Comparison of ENCODE assay signal across 38 mouse cellular contexts in the genomic region with DNA sequence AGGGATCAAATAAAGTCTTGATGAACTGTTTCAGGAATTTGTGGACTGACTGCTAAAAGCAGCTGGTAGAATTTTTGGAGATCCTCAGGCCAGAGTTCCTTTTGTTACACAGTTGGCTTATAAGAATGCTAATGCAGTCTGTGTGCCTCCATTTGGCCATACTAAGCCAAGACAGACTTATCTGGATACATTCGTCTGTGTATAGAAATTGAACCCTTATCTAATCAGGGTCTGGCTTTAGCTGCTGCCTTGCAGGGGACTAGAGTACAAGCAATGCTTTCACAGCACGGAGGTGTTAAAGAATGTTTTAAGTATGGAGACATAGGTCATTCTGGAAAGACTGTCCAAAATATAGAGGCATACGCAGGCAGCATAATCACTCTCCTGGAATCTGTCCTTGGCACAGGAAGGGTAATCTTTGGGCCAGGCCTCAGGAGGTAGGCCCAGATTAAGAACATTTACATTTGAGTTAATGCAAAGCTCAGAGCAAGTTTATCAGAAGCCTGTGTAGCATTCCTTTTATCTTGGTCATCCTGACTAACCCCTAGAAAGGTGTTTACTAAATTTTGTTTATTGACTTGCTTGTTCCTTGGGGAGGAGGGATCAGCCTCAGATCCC. TPM values are rescaled to one million over a fixed set of nuclear protein-coding genes. Genes with fewer than 3 reads are reported as not detected.
A peak's percentile ranks its signal among the peaks of the same experiment; 100 is the strongest.
DNase-seq lines count a peak whose midpoint lies in the region; ATAC-seq and TF ChIP-seq lines count a peak whose summit lies in the region.
"Had no signal": no experiment of that assay in that cellular context is flagged by ENCODE, and none has a peak within 500 bp of the region (broad histone marks: within the 10 kb centered on the region; RNA-seq: fewer than 3 reads in every experiment).

No protein-coding gene starts in this region.

- H3K4me2 ChIP-seq in heart, embryonic 11.5 days = no peak overlapping the region
- H3K4me2 ChIP-seq in heart, embryonic 16.5 days (ENCODE audit: low read depth, low read length) = no peak overlapping the region
- H3K4me2 ChIP-seq in hindbrain, embryonic 16.5 days (ENCODE audit: low read length) = no peak overlapping the region
- H3K4me2 ChIP-seq: embryonic facial prominence, embryonic 13.5 days; hindbrain, embryonic 13.5 days; limb, embryonic 12.5 days; liver, embryonic 12.5 days; midbrain, embryonic 13.5 days had no signal

- no peak for ATAC-seq in heart, embryonic 11.5 days (replicated peaks; ENCODE audit: insufficient number of reproducible peaks, low FRiP score, low TSS enrichment)
- peak; percentile 78 for ATAC-seq in heart, embryonic 16.5 days (replicated peaks; ENCODE audit: extremely low read depth, insufficient read depth, low FRiP score)
- ATAC-seq in hindbrain, embryonic 16.5 days = no peak
- ATAC-seq: forebrain, embryonic 16.5 days; intestine, postnatal 0 days; liver, embryonic 12.5 days; liver, postnatal 0 days; midbrain, embryonic 13.5 days had no signal

- H3K36me3 ChIP-seq in heart, embryonic 10.5 days = peaks cover 5% of the 10 kb centered on the region; the same call in 1 of the 2 replicates
- no peaks in the 10 kb centered on the region for H3K36me3 ChIP-seq in heart, embryonic 11.5 days (ENCODE audit: control insufficient read depth, insufficient read depth, low read length)
- peaks cover 3% of the 10 kb centered on the region; the same call in 1 of the 2 replicates for H3K36me3 ChIP-seq in heart, embryonic 16.5 days (ENCODE audit: control insufficient read depth, insufficient read depth)
- no peaks in the 10 kb centered on the region for H3K36me3 ChIP-seq in ES-E14 (ENCODE audit: control insufficient read depth, insufficient read depth, low read length, poor library complexity, severe bottlenecking)
- no peaks in the 10 kb centered on the region for H3K36me3 ChIP-seq in hindbrain, embryonic 16.5 days (ENCODE audit: control insufficient read depth, insufficient read depth, low read length)
- H3K36me3 ChIP-seq: embryonic facial prominence, embryonic 13.5 days; hindbrain, embryonic 13.5 days; limb, embryonic 12.5 days; liver, embryonic 12.5 days; midbrain, embryonic 13.5 days had no signal

- H3K4me3 ChIP-seq in heart, embryonic 10.5 days = no peak overlapping the region
- H3K4me3 ChIP-seq in heart, embryonic 11.5 days (ENCODE audit: low read depth, low read length) = no peak overlapping the region
- no peak overlapping the region for H3K4me3 ChIP-seq in heart, embryonic 16.5 days (ENCODE audit: low read length)
- H3K4me3 ChIP-seq in ES-E14 (ENCODE audit: insufficient read depth in 1 of 2, low read depth in 1 of 2, low read length in 2 of 2, poor library complexity in 1 of 2, severe bottlenecking in 1 of 2) = no peak overlapping the region
- H3K4me3 ChIP-seq in hindbrain, embryonic 16.5 days (ENCODE audit: low read length) = no peak overlapping the region
- H3K4me3 ChIP-seq: embryonic facial prominence, embryonic 13.5 days; erythroblast, embryonic 14.5 days; gastrocnemius, adult 2 months; hindbrain, embryonic 13.5 days; limb, embryonic 12.5 days; liver, embryonic 12.5 days; midbrain, embryonic 13.5 days had no signal

- H3K27ac ChIP-seq in heart, embryonic 10.5 days = peak overlapping the region; percentile 42; the same call in 1 of the 2 replicates
- no peak overlapping the region for H3K27ac ChIP-seq in heart, embryonic 11.5 days (ENCODE audit: low read depth, low read length)
- peak overlapping the region; percentile 49 for H3K27ac ChIP-seq in heart, embryonic 16.5 days (ENCODE audit: low read length)
- H3K27ac ChIP-seq in ES-E14 (ENCODE audit: insufficient read depth, low read depth, low read length, poor library complexity, severe bottlenecking) = peak overlapping the region; percentile 60; the same call in 1 of the 2 replicates
- H3K27ac ChIP-seq in hindbrain, embryonic 16.5 days (ENCODE audit: low read depth, low read length) = no peak overlapping the region
- H3K27ac ChIP-seq: embryonic facial prominence, embryonic 13.5 days; gastrocnemius, adult 2 months; hindbrain, embryonic 13.5 days; limb, embryonic 12.5 days; liver, embryonic 12.5 days; macrophage; midbrain, embryonic 13.5 days; stomach, postnatal 0 days had no signal

- 0 out of 2 replicates have a peak, but pooled peaks cover 5% of the 10 kb centered on the region for H3K4me1 ChIP-seq in heart, embryonic 10.5 days
- H3K4me1 ChIP-seq in heart, embryonic 11.5 days (ENCODE audit: control insufficient read depth, insufficient read depth, low read length) = no peaks in the 10 kb centered on the region
- peaks cover 4% of the 10 kb centered on the region; the same call in 1 of the 2 replicates for H3K4me1 ChIP-seq in heart, embryonic 16.5 days (ENCODE audit: control insufficient read depth, insufficient read depth, low read length)
- H3K4me1 ChIP-seq in ES-E14 (ENCODE audit: control insufficient read depth in 2 of 2, insufficient read depth in 2 of 2, low read length in 2 of 2, poor library complexity in 1 of 2) = no peaks in the 10 kb centered on the region
- H3K4me1 ChIP-seq in hindbrain, embryonic 16.5 days (ENCODE audit: control insufficient read depth, insufficient read depth, low read depth, low read length) = no peaks in the 10 kb centered on the region
- H3K4me1 ChIP-seq: embryonic facial prominence, embryonic 13.5 days; hindbrain, embryonic 13.5 days; limb, embryonic 12.5 days; liver, embryonic 12.5 days; midbrain, embryonic 13.5 days had no signal

- in situ Hi-C loops in ES-E14 (cut with MboI; ENCODE audit: low sequenced_read_pairs in 2 of 2, unreplicated experiment in 2 of 2) = no loop called here

- DNase-seq in heart, embryonic 10.5 days (ENCODE audit: low spot score) = no peak
- no peak for DNase-seq in heart, postnatal 4 days
- DNase-seq in ES-E14 (ENCODE audit: low read depth, low spot score) (no peak), ZHBTc4 (ENCODE audit: low read depth, low spot score) (peak; percentile 34)
- no peak for DNase-seq in spleen, postnatal 10 days (ENCODE audit: low spot score in 2 of 2)
- DNase-seq: adrenal gland, postnatal 25 days; cerebellum, adult 11-12 months; cerebellum, adult 9-11 months; embryo, embryonic 11 days; gastrocnemius, adult 2 months; gastrocnemius, postnatal 36 days; heart, postnatal 14 days; kidney, adult 9 months; kidney, postnatal 10 days; layer of hippocampus, postnatal 36 days; liver, postnatal 0 days; lung, postnatal 10 days; retina, postnatal 1 day; spleen, adult 18-20 months; thymus, adult 18-20 months; thymus, postnatal 25 days had no signal

- no peaks in the 10 kb centered on the region for H3K9me3 ChIP-seq in heart, embryonic 10.5 days
- peaks cover 6% of the 10 kb centered on the region for H3K9me3 ChIP-seq in heart, embryonic 11.5 days (replicated peaks; ENCODE audit: control insufficient read depth, low read length)
- H3K9me3 ChIP-seq in heart, embryonic 16.5 days (replicated peaks; ENCODE audit: control insufficient read depth, low read length) = peaks cover 13% of the 10 kb centered on the region
- peaks cover 12% of the 10 kb centered on the region for H3K9me3 ChIP-seq in ES-E14 (ENCODE audit: control insufficient read depth, insufficient read depth, low read depth, low read length)
- no peaks in the 10 kb centered on the region for H3K9me3 ChIP-seq in hindbrain, embryonic 16.5 days (ENCODE audit: control insufficient read depth, low read length)
- H3K9me3 ChIP-seq: hindbrain, embryonic 13.5 days; liver, embryonic 12.5 days had no signal

- WGBS in heart, embryonic 10.5 days = 18% methylated on average over 3 of the region's 3 CpGs
- 20% methylated on average over 3 of the region's 3 CpGs for WGBS in heart, embryonic 11.5 days (ENCODE audit: insufficient replicate concordance)
- 15% methylated on average over 3 of the region's 3 CpGs for WGBS in heart, embryonic 16.5 days
- WGBS in hindbrain, embryonic 16.5 days = 65% methylated on average over 3 of the region's 3 CpGs

- no peaks in the 10 kb centered on the region for H3K27me3 ChIP-seq in heart, embryonic 10.5 days (ENCODE audit: insufficient read depth, poor library complexity, severe bottlenecking)
- H3K27me3 ChIP-seq in heart, embryonic 11.5 days (ENCODE audit: control insufficient read depth, insufficient read depth, low read length) = no peaks in the 10 kb centered on the region
- H3K27me3 ChIP-seq in heart, embryonic 16.5 days (ENCODE audit: control insufficient read depth, insufficient read depth, low read length) = no peaks in the 10 kb centered on the region
- no peaks in the 10 kb centered on the region for H3K27me3 ChIP-seq in hindbrain, embryonic 16.5 days (replicated peaks; ENCODE audit: control insufficient read depth, insufficient read depth, low read length)
- H3K27me3 ChIP-seq: embryonic facial prominence, embryonic 13.5 days; hindbrain, embryonic 13.5 days; limb, embryonic 12.5 days; liver, embryonic 12.5 days; midbrain, embryonic 13.5 days had no signal

- no peak overlapping the region for H3K9ac ChIP-seq in heart, embryonic 11.5 days (ENCODE audit: low read depth, low read length)
- H3K9ac ChIP-seq in heart, embryonic 16.5 days (ENCODE audit: low read length) = no peak overlapping the region
- H3K9ac ChIP-seq in ES-E14 (ENCODE audit: insufficient read depth, low read depth, low read length, poor library complexity, severe bottlenecking) = no peak overlapping the region
- H3K9ac ChIP-seq in hindbrain, embryonic 16.5 days (ENCODE audit: low read depth, low read length) = no peak overlapping the region
- H3K9ac ChIP-seq: embryonic facial prominence, embryonic 13.5 days; hindbrain, embryonic 13.5 days; limb, embryonic 12.5 days; liver, embryonic 12.5 days; liver, postnatal 0 days; midbrain, embryonic 13.5 days had no signal

TF ChIP-seq in ES-E14, 5 proteins besides CTCF, POLR2A, EP300 and RAD21:
- TF ChIP-seq HCFC1 (IDR thresholded peaks at IDR 0.05; ENCODE audit: borderline replicate concordance, insufficient read depth, low read length) = no peak
- no peak for TF ChIP-seq ZC3H11A (IDR thresholded peaks at IDR 0.05; ENCODE audit: borderline replicate concordance, low read depth, low read length)
- TF ChIP-seq CHD2 (IDR thresholded peaks at IDR 0.05; ENCODE audit: low read depth, low read length) = no peak
- TF ChIP-seq MAFK (IDR thresholded peaks at IDR 0.05; ENCODE audit: insufficient read depth, low read depth, low read length) = no peak
- no peak for TF ChIP-seq ZNF384 (IDR thresholded peaks at IDR 0.05; ENCODE audit: low read depth, low read length)

RNA-seq across cellular contexts. Expression of a gene that starts 27.2 kb away (rescaled TPM):
- polyA plus RNA-seq in heart, embryonic 10.5 days (2016; fragmentation: Nextera tagmentation; extraction: Ambion mirVana) = 0.15 TPM in 1 of 2 replicates, not detected in the other
- not detected in 2 replicates for polyA plus RNA-seq in heart, embryonic 11.5 days (2014; fragmentation: Nextera tagmentation; extraction: Ambion mirVana)
- polyA plus RNA-seq in heart, embryonic 16.5 days (2015; fragmentation: Nextera tagmentation; extraction: Ambion mirVana) = not detected in 2 replicates
- not detected for total RNA-seq in heart, postnatal 4 days (2021)
- total RNA-seq in ES-E14 (2012; rRNA removed) = 0.37 and 0.85 TPM in 2 replicates
- 0.23 and 0.35 TPM in 2 replicates for polyA plus RNA-seq in hindbrain, embryonic 16.5 days (2015; fragmentation: Nextera tagmentation; extraction: Ambion mirVana)
- total RNA-seq: adrenal gland, postnatal 25 days; heart, postnatal 14 days; megakaryocyte-erythroid progenitor cell, adult 5-6 weeks; monocyte, adult 5-6 weeks had no signal
- polyA plus RNA-seq: embryonic facial prominence, embryonic 13.5 days; erythroblast, embryonic 14.5 days; forebrain, embryonic 11.5 days; intestine, postnatal 0 days; large intestine, adult 2 months; limb, embryonic 12.5 days; liver, embryonic 12.5 days; liver, postnatal 0 days; macrophage; midbrain, embryonic 13.5 days; stomach, postnatal 0 days had no signal

Comparison
In these comparisons a context has a peak if more than half of its experiments do, and no peak if none do; other contexts are left out.
1. H3K27ac ChIP-seq: peak in heart, embryonic 10.5 days (single experiment), heart, embryonic 16.5 days (single experiment) and ES-E14 (single experiment); none in heart, embryonic 11.5 days (single experiment) and hindbrain, embryonic 16.5 days (single experiment).